Mouse (Mus musculus): ENCODE measurements at regions not wholly inside any gene's neighbourhood (a gene's known extent, or its start where the extent isn't known, plus 50 kb on each side); places are given as distances from the start of the nearest gene placed in this dataset.

DNA sequence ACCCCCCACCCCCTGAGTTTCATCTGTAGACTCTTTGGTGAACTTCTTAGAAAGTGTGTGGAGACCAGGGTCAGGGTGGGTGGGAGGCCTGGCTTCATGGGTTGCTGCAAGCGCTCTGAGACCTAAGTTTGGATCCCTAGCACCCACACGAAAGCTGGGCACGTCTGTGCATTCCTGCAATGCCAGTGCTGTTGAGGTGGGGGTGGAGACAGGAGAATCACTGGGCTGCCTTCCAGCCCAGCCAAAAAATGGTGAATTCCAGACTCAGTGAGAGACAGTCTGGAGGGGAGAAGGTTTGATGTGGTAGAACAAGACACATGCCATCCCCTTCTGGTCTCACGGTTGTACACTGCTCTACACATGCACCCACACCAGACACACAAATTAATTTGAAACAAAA, 113.8 kb downstream of the Gadd45g start:
- Histone ChIP-seq H3K27me3 (ENCODE audit: control insufficient read depth, insufficient read depth, low read length) (no peaks in the 10 kb centered on the region), H3K9ac (ENCODE audit: low read length) (no peak overlapping the region), H3K27ac (ENCODE audit: low read depth, low read length) (no peak overlapping the region), H3K4me3 (ENCODE audit: low read depth, low read length) (no peak overlapping the region), H3K9me3 (ENCODE audit: control insufficient read depth, low read length) (no peaks in the 10 kb centered on the region), H3K4me1 (ENCODE audit: control insufficient read depth, insufficient read depth, low read length) (peaks cover 8% of the 10 kb centered on the region; the same call in 1 of the 2 replicates), H3K4me2 (no peak overlapping the region), H3K36me3 (ENCODE audit: control insufficient read depth, insufficient read depth, low read length) (no peaks in the 10 kb centered on the region)
- no peak for DNase-seq (ENCODE audit: low spot score, missing footprints)
- 87% methylated on average over 4 of the region's 4 CpGs for WGBS
- no peak for ATAC-seq (ENCODE audit: low FRiP score)

DNA sequence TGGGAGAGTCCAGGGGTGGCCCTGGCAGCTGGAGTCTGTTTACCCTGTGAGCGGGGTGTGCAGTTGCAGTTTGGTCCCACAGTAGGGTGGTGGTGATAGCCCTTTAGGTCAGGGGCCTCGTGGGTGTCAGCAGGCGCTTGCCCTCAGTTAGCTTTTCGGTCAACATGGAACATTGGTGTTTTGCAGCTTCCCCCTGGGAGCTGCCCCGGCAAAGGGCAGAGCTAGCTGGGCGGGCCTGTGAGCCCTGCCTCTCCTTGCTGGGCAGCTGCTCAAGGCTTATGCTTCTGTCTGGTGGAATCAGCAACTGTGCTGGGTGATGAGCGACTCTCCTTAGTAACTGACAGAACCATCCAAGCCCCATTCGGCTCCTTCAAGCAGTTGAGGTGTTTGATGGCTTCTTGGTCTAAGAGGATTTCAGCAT, 115.7 kb downstream of the Gadd45g start:
- no peak overlapping the region for H3K4me2 ChIP-seq
- DNase-seq (ENCODE audit: low spot score, missing footprints) (no peak), ATAC-seq (ENCODE audit: low FRiP score) (no peak)
- H3K27me3 ChIP-seq (ENCODE audit: control insufficient read depth, insufficient read depth, low read length) = no peaks in the 10 kb centered on the region
- no peaks in the 10 kb centered on the region for H3K9me3 ChIP-seq (ENCODE audit: control insufficient read depth, low read length)
- no peak overlapping the region for H3K9ac ChIP-seq (ENCODE audit: low read length)
- no peak overlapping the region for H3K4me3 ChIP-seq (ENCODE audit: low read depth, low read length)
- 55% methylated on average over 8 of the region's 8 CpGs for WGBS
- H3K36me3 ChIP-seq (ENCODE audit: control insufficient read depth, insufficient read depth, low read length) = no peaks in the 10 kb centered on the region
- no peak overlapping the region for H3K27ac ChIP-seq (ENCODE audit: low read depth, low read length)
- peaks cover 8% of the 10 kb centered on the region; the same call in 1 of the 2 replicates for H3K4me1 ChIP-seq (ENCODE audit: control insufficient read depth, insufficient read depth, low read length)

DNA sequence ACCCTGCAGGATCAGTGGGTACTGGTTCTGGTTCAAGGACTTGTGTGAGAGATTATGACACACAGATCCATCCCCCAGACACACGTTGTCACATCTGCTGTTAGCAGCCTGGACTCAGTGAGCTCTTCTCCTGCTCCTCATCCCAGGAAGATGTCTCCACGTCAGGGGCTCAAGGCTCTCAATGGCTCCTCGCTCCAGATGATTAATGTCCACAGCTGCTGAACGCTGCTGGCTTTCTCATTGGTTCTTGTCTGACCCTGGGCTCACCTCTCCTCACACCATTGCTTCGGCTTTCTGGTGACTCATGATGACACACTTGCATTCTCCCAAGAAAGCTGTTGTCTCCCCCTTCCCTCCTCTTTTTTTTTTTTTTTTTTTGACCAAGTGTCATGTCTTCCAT, 116.2 kb downstream of the Gadd45g start:
- WGBS = 70% methylated on average over 5 of the region's 5 CpGs
- ATAC-seq (ENCODE audit: low FRiP score) (no peak), DNase-seq (ENCODE audit: low spot score, missing footprints) (no peak)
- no peaks in the 10 kb centered on the region for H3K9me3 ChIP-seq (ENCODE audit: control insufficient read depth, low read length)
- H3K27ac ChIP-seq (ENCODE audit: low read depth, low read length) = no peak overlapping the region
- H3K9ac ChIP-seq (ENCODE audit: low read length) = no peak overlapping the region
- no peaks in the 10 kb centered on the region for H3K27me3 ChIP-seq (ENCODE audit: control insufficient read depth, insufficient read depth, low read length)
- no peak overlapping the region for H3K4me3 ChIP-seq (ENCODE audit: low read depth, low read length)
- no peak overlapping the region for H3K4me2 ChIP-seq
- H3K36me3 ChIP-seq (ENCODE audit: control insufficient read depth, insufficient read depth, low read length) = no peaks in the 10 kb centered on the region
- peaks cover 8% of the 10 kb centered on the region; the same call in 1 of the 2 replicates for H3K4me1 ChIP-seq (ENCODE audit: control insufficient read depth, insufficient read depth, low read length)

DNA sequence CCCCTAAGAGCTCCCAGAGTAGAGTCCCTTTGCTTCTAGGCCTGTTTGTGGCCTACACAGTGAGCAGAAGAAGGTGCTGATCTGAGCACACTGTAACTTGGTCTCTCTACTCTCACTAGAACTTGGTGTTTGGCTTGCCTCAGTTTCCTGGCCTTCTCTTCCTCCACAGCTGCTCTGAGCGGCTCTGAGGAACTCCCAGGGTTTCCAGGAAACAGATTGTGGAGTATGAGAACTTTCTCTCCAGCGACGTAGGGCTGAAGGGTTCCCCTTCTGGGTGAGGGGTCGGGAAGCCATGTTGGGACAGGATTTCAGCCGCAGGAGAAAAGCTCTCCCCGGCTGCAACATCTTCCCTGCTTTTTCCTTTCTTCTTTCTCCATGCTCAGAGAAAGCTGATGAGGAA, 117.5 kb downstream of the Gadd45g start:
- Histone ChIP-seq H3K4me1 (ENCODE audit: control insufficient read depth, insufficient read depth, low read length) (peaks cover 8% of the 10 kb centered on the region; the same call in 1 of the 2 replicates), H3K27me3 (ENCODE audit: control insufficient read depth, insufficient read depth, low read length) (no peaks in the 10 kb centered on the region), H3K9me3 (ENCODE audit: control insufficient read depth, low read length) (no peaks in the 10 kb centered on the region), H3K36me3 (ENCODE audit: control insufficient read depth, insufficient read depth, low read length) (no peaks in the 10 kb centered on the region), H3K4me3 (ENCODE audit: low read depth, low read length) (no peak overlapping the region), H3K27ac (ENCODE audit: low read depth, low read length) (no peak overlapping the region), H3K9ac (ENCODE audit: low read length) (no peak overlapping the region), H3K4me2 (no peak overlapping the region)
- WGBS = 64% methylated on average over 6 of the region's 6 CpGs
- ATAC-seq (ENCODE audit: low FRiP score) = no peak
- no peak for DNase-seq (ENCODE audit: low spot score, missing footprints)

DNA sequence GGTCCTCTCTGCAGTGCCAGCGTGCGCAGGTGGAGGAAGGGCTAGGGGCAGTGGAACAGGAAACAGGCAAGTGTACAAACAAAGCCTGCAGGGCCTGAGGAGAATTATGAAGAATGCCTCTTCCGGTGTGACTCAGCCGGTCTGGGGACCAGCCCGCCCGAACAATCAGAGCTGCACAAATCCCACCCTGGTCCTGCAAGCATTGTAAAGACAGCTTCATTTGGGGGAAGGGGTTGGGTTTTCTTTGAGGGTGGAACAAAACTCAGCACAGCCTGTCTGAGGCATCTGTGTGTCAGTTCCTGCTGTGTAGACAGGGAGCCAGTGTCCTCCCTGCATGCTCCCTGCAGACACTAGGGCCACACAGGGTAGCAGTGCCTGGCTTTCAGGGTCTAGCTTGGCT, 117.9 kb downstream of the Gadd45g start:
- Histone ChIP-seq H3K4me2 (no peak overlapping the region), H3K36me3 (ENCODE audit: control insufficient read depth, insufficient read depth, low read length) (no peaks in the 10 kb centered on the region), H3K9ac (ENCODE audit: low read length) (no peak overlapping the region), H3K4me1 (ENCODE audit: control insufficient read depth, insufficient read depth, low read length) (peaks cover 8% of the 10 kb centered on the region; the same call in 1 of the 2 replicates), H3K4me3 (ENCODE audit: low read depth, low read length) (no peak overlapping the region), H3K27ac (ENCODE audit: low read depth, low read length) (no peak overlapping the region), H3K27me3 (ENCODE audit: control insufficient read depth, insufficient read depth, low read length) (no peaks in the 10 kb centered on the region), H3K9me3 (ENCODE audit: control insufficient read depth, low read length) (no peaks in the 10 kb centered on the region)
- no peak for ATAC-seq (ENCODE audit: low FRiP score)
- DNase-seq (ENCODE audit: low spot score, missing footprints) = no peak
- 47% methylated on average over 6 of the region's 6 CpGs for WGBS

DNA sequence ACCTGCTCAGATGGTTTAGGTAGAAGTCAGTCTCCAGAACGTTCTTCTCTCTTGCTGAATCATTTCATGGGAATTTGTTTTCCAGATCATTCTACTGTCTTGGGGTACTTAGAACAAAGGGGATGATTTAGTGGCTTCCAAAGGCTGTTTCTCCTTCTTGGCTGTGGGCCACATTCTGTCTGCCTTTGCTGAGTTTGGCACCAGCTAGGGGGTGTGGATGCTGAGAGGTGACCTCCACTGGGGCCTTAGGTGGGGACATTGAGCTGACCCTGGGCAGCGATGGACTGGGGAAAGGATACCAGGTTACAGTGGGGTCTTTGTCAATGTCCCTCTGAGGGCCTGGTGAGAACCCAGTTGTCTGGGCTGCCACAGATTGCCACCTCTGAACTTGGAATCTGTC, 118.4 kb downstream of the Gadd45g start:
- no peaks in the 10 kb centered on the region for H3K27me3 ChIP-seq (ENCODE audit: control insufficient read depth, insufficient read depth, low read length)
- no peak for ATAC-seq (ENCODE audit: low FRiP score)
- DNase-seq (ENCODE audit: low spot score, missing footprints) = no peak
- no peak overlapping the region for H3K4me3 ChIP-seq (ENCODE audit: low read depth, low read length)
- no peak overlapping the region for H3K9ac ChIP-seq (ENCODE audit: low read length)
- H3K27ac ChIP-seq (ENCODE audit: low read depth, low read length) = no peak overlapping the region
- H3K9me3 ChIP-seq (ENCODE audit: control insufficient read depth, low read length) = no peaks in the 10 kb centered on the region
- H3K4me1 ChIP-seq (ENCODE audit: control insufficient read depth, insufficient read depth, low read length) = peaks cover 8% of the 10 kb centered on the region; the same call in 1 of the 2 replicates
- H3K36me3 ChIP-seq (ENCODE audit: control insufficient read depth, insufficient read depth, low read length) = no peaks in the 10 kb centered on the region
- no peak overlapping the region for H3K4me2 ChIP-seq
- WGBS = 63% methylated on average over 2 of the region's 2 CpGs

DNA sequence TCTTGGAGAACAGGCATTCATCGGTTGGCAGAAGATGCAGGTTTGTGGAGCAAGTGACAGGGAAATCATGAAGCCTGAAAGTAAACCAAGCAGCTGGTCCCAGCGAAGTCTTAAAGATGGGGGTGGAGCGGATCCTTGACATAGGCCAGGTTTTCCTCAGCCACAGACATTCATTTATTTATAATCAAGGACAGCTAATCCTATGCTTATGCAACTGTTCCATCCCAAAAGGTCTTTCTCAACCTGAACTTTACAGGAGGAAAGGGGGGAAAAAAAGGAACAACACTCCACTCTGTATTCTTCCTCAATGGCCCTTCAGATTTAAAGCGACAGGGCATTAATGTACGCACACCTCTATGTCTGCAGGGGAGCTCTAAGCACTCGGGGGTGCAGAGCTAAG, 121.6 kb downstream of the Gadd45g start:
- Histone ChIP-seq H3K4me2 (no peak overlapping the region), H3K27me3 (ENCODE audit: control insufficient read depth, insufficient read depth, low read length) (no peaks in the 10 kb centered on the region), H3K4me1 (ENCODE audit: control insufficient read depth, insufficient read depth, low read length) (peaks cover 8% of the 10 kb centered on the region; the same call in 1 of the 2 replicates), H3K9ac (ENCODE audit: low read length) (no peak overlapping the region), H3K9me3 (ENCODE audit: control insufficient read depth, low read length) (no peaks in the 10 kb centered on the region), H3K36me3 (ENCODE audit: control insufficient read depth, insufficient read depth, low read length) (no peaks in the 10 kb centered on the region), H3K27ac (ENCODE audit: low read depth, low read length) (no peak overlapping the region), H3K4me3 (ENCODE audit: low read depth, low read length) (no peak overlapping the region)
- WGBS = 85% methylated on average over 6 of the region's 6 CpGs
- no peak for DNase-seq (ENCODE audit: low spot score, missing footprints)
- ATAC-seq (ENCODE audit: low FRiP score) = no peak

DNA sequence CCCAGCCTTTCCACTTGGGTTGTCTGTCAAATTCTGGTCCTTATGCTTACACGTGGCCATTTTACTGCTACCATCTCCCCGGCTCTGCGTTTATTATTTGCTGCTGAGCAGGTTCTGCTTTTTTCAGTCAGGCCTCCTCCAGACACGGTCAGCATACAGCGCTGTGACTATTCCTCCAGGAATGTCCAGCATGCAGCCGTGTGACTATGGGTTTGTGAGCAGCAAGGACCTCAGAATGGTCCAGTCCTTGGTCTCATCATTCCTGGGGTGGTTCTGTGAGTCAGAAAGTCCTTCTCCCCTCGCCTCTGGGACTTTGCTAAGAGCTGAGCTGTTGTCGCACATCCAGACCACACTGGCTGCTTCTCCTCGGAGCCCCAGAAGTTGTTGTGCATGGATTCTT, 122.3 kb downstream of the Gadd45g start:
- Histone ChIP-seq H3K27me3 (ENCODE audit: control insufficient read depth, insufficient read depth, low read length) (no peaks in the 10 kb centered on the region), H3K27ac (ENCODE audit: low read depth, low read length) (no peak overlapping the region), H3K4me2 (no peak overlapping the region), H3K9me3 (ENCODE audit: control insufficient read depth, low read length) (no peaks in the 10 kb centered on the region), H3K4me3 (ENCODE audit: low read depth, low read length) (no peak overlapping the region), H3K4me1 (ENCODE audit: control insufficient read depth, insufficient read depth, low read length) (peaks cover 8% of the 10 kb centered on the region; the same call in 1 of the 2 replicates), H3K9ac (ENCODE audit: low read length) (no peak overlapping the region), H3K36me3 (ENCODE audit: control insufficient read depth, insufficient read depth, low read length) (no peaks in the 10 kb centered on the region)
- DNase-seq (ENCODE audit: low spot score, missing footprints) (no peak), ATAC-seq (ENCODE audit: low FRiP score) (no peak)
- WGBS = 83% methylated on average over 9 of the region's 9 CpGs

DNA sequence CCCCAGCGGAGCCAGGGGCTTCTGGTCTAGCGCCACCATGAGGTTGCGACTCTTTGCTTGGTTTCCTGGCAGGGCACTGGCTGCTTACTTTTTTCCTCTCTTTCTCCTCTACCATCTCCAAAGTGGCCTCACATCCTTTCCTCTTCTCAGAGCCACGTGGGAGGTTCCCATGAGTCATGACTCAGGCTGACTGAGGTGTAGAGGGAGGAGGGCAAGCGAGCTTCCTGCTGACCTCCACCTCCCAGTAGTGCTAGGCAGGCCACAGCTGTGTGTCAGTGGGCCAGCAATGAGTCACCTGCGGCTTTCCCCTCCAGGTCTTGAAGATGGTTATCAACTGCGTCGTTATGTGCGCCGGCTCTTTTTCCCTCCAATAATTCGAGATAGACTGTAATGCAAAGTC, 123.6 kb downstream of the Gadd45g start:
- Histone ChIP-seq H3K4me1 (ENCODE audit: control insufficient read depth, insufficient read depth, low read length) (peaks cover under 1% of the 10 kb centered on the region; the same call in 1 of the 2 replicates), H3K27ac (ENCODE audit: low read depth, low read length) (no peak overlapping the region), H3K4me2 (no peak overlapping the region), H3K9me3 (ENCODE audit: control insufficient read depth, low read length) (no peaks in the 10 kb centered on the region), H3K4me3 (ENCODE audit: low read depth, low read length) (no peak overlapping the region), H3K27me3 (ENCODE audit: control insufficient read depth, insufficient read depth, low read length) (no peaks in the 10 kb centered on the region), H3K9ac (ENCODE audit: low read length) (no peak overlapping the region), H3K36me3 (ENCODE audit: control insufficient read depth, insufficient read depth, low read length) (no peaks in the 10 kb centered on the region)
- ATAC-seq (ENCODE audit: low FRiP score) (no peak), DNase-seq (ENCODE audit: low spot score, missing footprints) (no peak)
- WGBS = 87% methylated on average over 11 of the region's 11 CpGs

All from midbrain, embryonic 11.5 days (tissue).